Mouse (Mus musculus) testis, adult 2 months (tissue): ENCODE measurements around the gene Gm38392.

Source experiments
- CTCF ChIP-seq: fragments of 200-500 bp; IDR thresholded peaks from 2 replicates; pipeline ENCODE4 v1.5.1; 2012; ENCODE audit warnings: low read depth, mild to moderate bottlenecking, inconsistent platforms, low read length, moderate library complexity; ENCODE audit not compliant: control insufficient read depth, insufficient read depth, insufficient replicate concordance
- POLR2A ChIP-seq: fragments of 200-500 bp; IDR thresholded peaks from 2 replicates; pipeline ENCODE4 v1.6.1; 2012; ENCODE audit warnings: low read depth, mild to moderate bottlenecking, inconsistent platforms, low read length, moderate library complexity; ENCODE audit not compliant: control insufficient read depth

GRCm38 (mm10) chr3:88208226-88208720, 78.7 kb downstream of the Gm38392 start:
- TF ChIP-seq POLR2A, result no peak
- TF ChIP-seq CTCF, result no peak
